ENCODE assay signal across 20 mouse cellular contexts in genomic region chr12:102356781-102357180, GRCm38 (mm10).
DNase-seq lines count a peak whose midpoint lies in the region; ATAC-seq and TF ChIP-seq lines count a peak whose summit lies in the region.
"Had no signal": no experiment of that assay in that cellular context is flagged by ENCODE, and none has a peak within 500 bp of the region (broad histone marks: within the 10 kb centered on the region; RNA-seq: fewer than 3 reads in every experiment).

No protein-coding gene starts in this region.

- no peak for TF ChIP-seq RAD21 in MEL (IDR thresholded peaks at IDR 0.05; ENCODE audit: low read depth, low read length)

- H3K27me3 ChIP-seq in liver, embryonic 16.5 days (ENCODE audit: control insufficient read depth, insufficient read depth, low read depth, low read length) = no peaks in the 10 kb centered on the region
- H3K27me3 ChIP-seq in liver, embryonic 11.5 days (replicated peaks; ENCODE audit: control insufficient read depth, insufficient read depth, low read length) = no peaks in the 10 kb centered on the region
- no peaks in the 10 kb centered on the region for H3K27me3 ChIP-seq in MEL (ENCODE audit: control insufficient read depth in 1 of 2, insufficient read depth in 2 of 2, low read length in 2 of 2)
- H3K27me3 ChIP-seq: forebrain, embryonic 13.5 days; heart, embryonic 13.5 days had no signal

- peaks cover 38% of the 10 kb centered on the region for H3K79me2 ChIP-seq in MEL (ENCODE audit: control insufficient read depth, insufficient read depth, low read length, poor library complexity)

- TF ChIP-seq CTCF in MEL (IDR thresholded peaks at IDR 0.05 in 2 of 3, conservative IDR thresholded peaks at IDR 0.05 in 1 of 3; ENCODE audit: control insufficient read depth in 1 of 3, insufficient read depth in 1 of 3, low read depth in 2 of 3, low read length in 3 of 3, poor library complexity in 1 of 3, severe bottlenecking in 1 of 3) = no peak

- no peak overlapping the region for H3K9ac ChIP-seq in liver, embryonic 16.5 days (ENCODE audit: low read depth, low read length)
- H3K9ac ChIP-seq in liver, embryonic 11.5 days (ENCODE audit: low read depth, low read length) = no peak overlapping the region
- H3K9ac ChIP-seq in MEL (ENCODE audit: control insufficient read depth, low read depth, low read length, poor library complexity, severe bottlenecking) = no peak overlapping the region
- H3K9ac ChIP-seq: forebrain, embryonic 13.5 days; heart, embryonic 13.5 days had no signal

- DNase-seq in liver, embryonic 11.5 days (ENCODE audit: low spot score) = no peak
- DNase-seq in MEL (ENCODE audit: low read depth, low spot score) = no peak
- DNase-seq in urinary bladder, postnatal 36 days (ENCODE audit: low spot score in 2 of 2) = no peak
- no peak for DNase-seq in cerebellum, postnatal 4 days (ENCODE audit: low spot score in 2 of 2)
- DNase-seq: adrenal gland, adult 8-10 months; adrenal gland, postnatal 36 days; cerebellum, adult 11 months; cerebellum, adult 9-10 months; cerebellum, postnatal 25 days; gastrocnemius, adult 2 months; gastrocnemius, postnatal 25 days; heart, adult 11 months; heart, postnatal 36 days had no signal

- no peak overlapping the region; the same call in 1 of the 2 replicates for H3K27ac ChIP-seq in liver, embryonic 16.5 days (ENCODE audit: low read length)
- no peak overlapping the region for H3K27ac ChIP-seq in liver, embryonic 11.5 days (ENCODE audit: low read depth, low read length)
- H3K27ac ChIP-seq in MEL (ENCODE audit: control insufficient read depth, low read depth, low read length) = no peak overlapping the region
- H3K27ac ChIP-seq: embryonic facial prominence, embryonic 10.5 days; forebrain, embryonic 13.5 days; gastrocnemius, adult 2 months; heart, embryonic 13.5 days had no signal

- 58% methylated on average over 1 of the region's 1 CpGs for WGBS in liver, embryonic 16.5 days (ENCODE audit: insufficient replicate concordance)
- 82% methylated on average over 1 of the region's 1 CpGs for WGBS in liver, embryonic 11.5 days

- TF ChIP-seq POLR2A in MEL (IDR thresholded peaks at IDR 0.05; ENCODE audit: control insufficient read depth in 1 of 2, insufficient read depth in 1 of 2, low read depth in 1 of 2, low read length in 2 of 2, poor library complexity in 1 of 2) = no peak

- H3K4me3 ChIP-seq in liver, embryonic 16.5 days (ENCODE audit: low read depth, low read length) = peak overlapping the region; percentile 3; the same call in 1 of the 2 replicates
- no peak overlapping the region for H3K4me3 ChIP-seq in liver, embryonic 11.5 days (ENCODE audit: low read depth, low read length)
- H3K4me3 ChIP-seq in MEL (ENCODE audit: control insufficient read depth in 1 of 2, insufficient read depth in 1 of 2, low read depth in 2 of 2, low read length in 2 of 2) = peak overlapping the region in 1 of 2 experiments; percentile 69; a peak in 3 of 4 replicates
- H3K4me3 ChIP-seq: embryonic facial prominence, embryonic 10.5 days; forebrain, embryonic 13.5 days; gastrocnemius, adult 2 months; heart, embryonic 13.5 days had no signal

- TF ChIP-seq EP300 in MEL (IDR thresholded peaks at IDR 0.05; ENCODE audit: low read depth in 1 of 2, low read length in 2 of 2) = no peak; a peak in 1 of 4 replicates

- H3K4me1 ChIP-seq in liver, embryonic 16.5 days (ENCODE audit: control insufficient read depth, low read depth, low read length) = no peaks in the 10 kb centered on the region
- H3K4me1 ChIP-seq in liver, embryonic 11.5 days (replicated peaks; ENCODE audit: control insufficient read depth, insufficient read depth, low read length) = peaks cover 4% of the 10 kb centered on the region
- H3K4me1 ChIP-seq in MEL (ENCODE audit: control insufficient read depth in 1 of 2, insufficient read depth in 2 of 2, low read length in 2 of 2) = peaks cover 11 to 46% of the 10 kb centered on the region in 2 experiments
- H3K4me1 ChIP-seq: embryonic facial prominence, embryonic 10.5 days; forebrain, embryonic 13.5 days; heart, embryonic 13.5 days had no signal

- no peaks in the 10 kb centered on the region for H3K9me3 ChIP-seq in liver, embryonic 16.5 days (replicated peaks; ENCODE audit: control insufficient read depth, low read length)
- no peaks in the 10 kb centered on the region for H3K9me3 ChIP-seq in liver, embryonic 11.5 days (ENCODE audit: control insufficient read depth, low read length)
- no peaks in the 10 kb centered on the region for H3K9me3 ChIP-seq in MEL (replicated peaks; ENCODE audit: insufficient read depth, low read length)
- H3K9me3 ChIP-seq: embryonic facial prominence, embryonic 10.5 days; forebrain, embryonic 13.5 days; heart, embryonic 13.5 days had no signal

- H3K4me2 ChIP-seq in liver, embryonic 16.5 days (ENCODE audit: low read depth, low read length) = peak overlapping the region; percentile 12
- H3K4me2 ChIP-seq in liver, embryonic 11.5 days = no peak overlapping the region
- H3K4me2 ChIP-seq: forebrain, embryonic 13.5 days; heart, embryonic 13.5 days had no signal

- 0 out of 2 replicates have a peak, but pooled peaks have one; percentile 36 for ATAC-seq in liver, embryonic 16.5 days (ENCODE audit: low read depth)
- ATAC-seq in liver, embryonic 11.5 days (replicated peaks; ENCODE audit: low FRiP score) = no peak
- ATAC-seq in megakaryocyte, adult 5-6 weeks (ENCODE audit: poor library complexity, severe bottlenecking) = peak; percentile 60
- peak; percentile 47; the same call in 1 of the 2 replicates for ATAC-seq in neutrophil, adult 5-6 weeks (ENCODE audit: extremely low read depth, insufficient number of reproducible peaks, low FRiP score, poor library complexity, severe bottlenecking)
- ATAC-seq: forebrain, embryonic 13.5 days; hindbrain, embryonic 16.5 days had no signal

- peaks cover 10% of the 10 kb centered on the region for H3K36me3 ChIP-seq in liver, embryonic 16.5 days (ENCODE audit: control insufficient read depth, insufficient read depth)
- H3K36me3 ChIP-seq in liver, embryonic 11.5 days (ENCODE audit: control insufficient read depth, insufficient read depth, low read length) = peaks cover 9% of the 10 kb centered on the region; the same call in 1 of the 2 replicates
- peaks cover 5 to 36% of the 10 kb centered on the region in 2 experiments; a peak in 3 of 4 replicates for H3K36me3 ChIP-seq in MEL (ENCODE audit: control insufficient read depth in 1 of 2, insufficient read depth in 2 of 2, low read length in 2 of 2)

TF ChIP-seq in MEL, 35 proteins besides CTCF, POLR2A, EP300 and RAD21:
- TF ChIP-seq E2F4 (IDR thresholded peaks at IDR 0.05; ENCODE audit: borderline replicate concordance, low read depth, low read length) (no peak), SIN3A (IDR thresholded peaks at IDR 0.05; ENCODE audit: low read length) (peak; percentile 18; the same call in 1 of the 2 replicates), MXI1 (IDR thresholded peaks at IDR 0.05; ENCODE audit: low read depth, low read length) (no peak), POLR2AphosphoS5 (IDR thresholded peaks at IDR 0.05; ENCODE audit: borderline replicate concordance, low read depth, low read length) (no peak)
